Comparison of ENCODE assay signal across 20 mouse cellular contexts in the genomic region with DNA sequence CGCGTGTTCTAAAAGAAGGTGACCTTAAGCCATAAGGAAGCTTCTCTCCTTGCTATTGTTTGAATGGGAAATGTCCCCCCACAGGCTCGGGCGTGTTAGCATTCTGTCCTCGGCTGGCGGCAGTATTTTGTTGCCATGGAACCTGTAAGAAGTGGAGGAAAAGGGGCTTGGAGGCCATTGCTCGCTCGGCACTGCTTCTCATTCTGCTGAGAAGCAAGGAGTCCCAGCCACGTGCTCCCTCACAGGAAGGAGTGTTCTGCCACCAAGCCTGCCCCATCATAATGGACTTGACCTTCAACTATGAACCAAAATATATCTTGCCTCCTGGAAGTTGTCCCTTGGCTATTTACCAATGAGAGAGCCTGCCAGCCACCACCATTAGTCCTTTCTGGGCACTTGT. TPM values are rescaled to one million over a fixed set of nuclear protein-coding genes. Genes with fewer than 3 reads are reported as not detected.
"Had no signal": no experiment of that assay in that cellular context is flagged by ENCODE, and none has a peak within 500 bp of the region (broad histone marks: within the 10 kb centered on the region; RNA-seq: fewer than 3 reads in every experiment).

No protein-coding gene starts in this region.

- H3K27me3 ChIP-seq: kidney, embryonic 15.5 days; neural tube, embryonic 12.5 days; neural tube, embryonic 15.5 days; stomach, embryonic 15.5 days had no signal

- H3K4me2 ChIP-seq: kidney, embryonic 15.5 days; lung, embryonic 14.5 days; neural tube, embryonic 12.5 days; neural tube, embryonic 15.5 days; stomach, embryonic 15.5 days had no signal

- H3K36me3 ChIP-seq: kidney, embryonic 15.5 days; neural tube, embryonic 12.5 days; neural tube, embryonic 15.5 days; stomach, embryonic 15.5 days had no signal

- H3K4me1 ChIP-seq: kidney, embryonic 15.5 days; neural tube, embryonic 12.5 days; neural tube, embryonic 15.5 days; stomach, embryonic 15.5 days had no signal

- H3K27ac ChIP-seq: kidney, embryonic 15.5 days; left cerebral cortex, adult 2 months; liver, embryonic 14.5 days; macrophage; neural tube, embryonic 12.5 days; neural tube, embryonic 15.5 days; stomach, embryonic 15.5 days had no signal

- H3K9ac ChIP-seq: kidney, embryonic 15.5 days; liver, embryonic 14.5 days; liver, postnatal 0 days; lung, embryonic 14.5 days; neural tube, embryonic 12.5 days; neural tube, embryonic 15.5 days; stomach, embryonic 15.5 days had no signal

- ATAC-seq: liver, postnatal 0 days; lung, postnatal 0 days had no signal

- DNase-seq: kidney, adult 8-10 months; kidney, postnatal 10 days; kidney, postnatal 36 days; layer of hippocampus, postnatal 36 days; liver, postnatal 0 days; lung, embryonic 14.5 days; right cerebral cortex, adult 18-20 months; right cerebral cortex, postnatal 25 days; spleen, adult 18-20 months; thymus, postnatal 25 days had no signal

- H3K9me3 ChIP-seq: kidney, embryonic 15.5 days; neural tube, embryonic 15.5 days; stomach, embryonic 15.5 days had no signal

- H3K4me3 ChIP-seq: kidney, embryonic 15.5 days; left cerebral cortex, adult 2 months; neural tube, embryonic 12.5 days; neural tube, embryonic 15.5 days; stomach, embryonic 15.5 days had no signal

RNA-seq across cellular contexts. Expression of a gene that starts 25.1 kb away (rescaled TPM):
- polyA plus RNA-seq: limb, embryonic 11.5 days; lung, embryonic 14.5 days; macrophage; neural tube, embryonic 12.5 days; neural tube, embryonic 15.5 days; stomach, embryonic 15.5 days; urinary bladder, adult 2 months had no signal
